Mouse (Mus musculus) Patski (cell line): ENCODE data around the gene 4931428L18Rik. TPM values are rescaled to one million over a fixed set of nuclear protein-coding genes. Genes with fewer than 3 reads are reported as not detected.

Source experiments
- ATAC-seq: fragments of 100-300 bp; one replicate; pipeline ENCODE4 v1.8.0; 2021
- CTCF ChIA-PET: fragments of 350-600 bp; sonication (Branson Sonifier 250); formaldehyde crosslinking; loops from one replicate; lab custom pipeline; 2022; ENCODE audit warnings: inconsistent platforms; lab: Charles Lee
- POLR2A ChIA-PET: fragments of 350-600 bp; sonication (Branson Sonifier 250); formaldehyde crosslinking; loops from one replicate; lab custom pipeline; 2022; ENCODE audit warnings: antibody characterized with exemption, inconsistent platforms; lab: Charles Lee
- DNase-seq: peaks from one replicate; pipeline ENCODE4 v3.0.0-alpha.2; 2011; ENCODE audit warnings: low read depth, low spot score
- H3K27me3 ChIP-seq: fragments of 371-371 bp; one replicate; pipeline ENCODE4 v1.5.1; 2021
- CTCF ChIP-seq: fragments of 100-300 bp; IDR thresholded peaks from one replicate; pipeline ENCODE4 v1.5.1; 2021
- in situ Hi-C: fragments of 300-500 bp; cut with MboI; formaldehyde crosslinking; loops from 3 replicates; pipeline ENCODE4 v1.11.1; 2018; ENCODE audit warnings: low pct_unique_long_range_greater_than_20kb, mixed read lengths
- polyA plus RNA-seq: library from polyadenylated mRNA; unstranded; gene quantifications from one replicate; pipeline ENCODE4 v1.2.3, GENCODE M21; 2021

The 4931428L18Rik gene
- polyA plus RNA-seq, 1 experiment from 2014 or later: not detected

DNA sequence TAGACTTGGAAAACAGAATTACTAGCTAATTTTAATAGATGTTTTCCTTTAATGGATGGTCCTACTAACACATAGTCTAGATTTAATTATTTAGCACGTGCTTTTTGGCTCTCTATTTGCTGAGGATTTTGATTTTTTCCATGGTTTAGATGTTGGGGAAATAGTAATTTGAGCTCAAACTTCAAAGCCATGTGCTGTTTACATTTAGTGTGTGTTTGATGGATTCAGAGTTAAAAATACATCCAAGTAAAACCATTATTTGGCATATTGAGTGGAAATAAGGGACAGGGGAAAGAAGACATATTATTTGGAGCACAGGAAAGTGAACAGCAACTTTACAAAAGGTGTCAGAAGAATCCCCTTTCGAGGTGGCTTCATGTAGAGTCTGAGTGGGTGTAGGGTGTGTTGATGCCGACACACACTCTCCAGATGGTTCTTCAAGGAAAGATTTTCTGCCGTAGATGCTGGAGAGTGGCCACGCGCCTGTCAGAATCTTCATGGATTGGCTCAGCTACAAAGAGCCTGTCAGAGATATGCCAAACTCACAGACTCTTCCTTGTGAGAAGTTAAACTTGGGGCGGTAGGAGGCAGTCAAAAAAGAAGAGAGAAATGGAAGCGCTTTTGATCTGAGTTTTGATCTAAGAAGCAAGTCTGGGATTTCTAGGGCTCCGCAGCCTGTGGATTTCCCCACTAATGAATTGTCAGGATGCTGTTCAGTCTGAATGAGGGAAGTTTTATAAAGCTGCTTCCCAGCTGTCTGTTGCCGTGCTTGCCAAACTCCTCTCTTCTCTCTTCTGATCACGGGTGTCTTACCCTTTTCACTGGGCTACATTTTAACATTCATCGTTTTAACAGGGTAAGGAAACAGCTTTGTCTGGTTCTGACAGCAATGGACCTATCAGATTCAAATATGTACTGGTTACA lies 157.4 kb downstream of the 4931428L18Rik start:
- ATAC-seq (no peak), DNase-seq (no peak)
- H3K27me3 ChIP-seq: no peaks in the 10 kb centered on the region
- ChIA-PET CTCF (no interaction called here), POLR2A (no interaction called here)
- TF ChIP-seq CTCF: no peak
- in situ Hi-C loops: no loop called here

DNA sequence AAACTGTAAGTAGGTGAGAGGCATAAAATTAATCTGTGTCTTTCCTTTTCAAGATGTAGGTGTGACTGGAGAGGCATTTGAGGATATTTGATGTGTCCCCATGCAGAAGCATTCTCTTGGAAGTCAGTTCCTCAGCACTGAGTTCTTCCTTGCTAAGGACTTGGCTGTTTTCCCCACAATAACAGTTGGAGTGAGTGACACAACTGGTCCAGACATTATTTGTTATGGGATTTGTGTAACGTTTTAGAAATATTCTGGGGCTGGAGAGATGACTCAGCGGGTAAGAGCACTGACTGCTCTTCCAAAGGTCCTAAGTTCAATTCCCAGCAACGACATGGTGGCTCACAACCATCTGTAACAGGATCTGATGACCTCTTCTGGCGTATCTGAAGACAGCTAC lies 162.7 kb downstream of the 4931428L18Rik start:
- no peak for TF ChIP-seq CTCF
- in situ Hi-C loops: no loop called here

DNA sequence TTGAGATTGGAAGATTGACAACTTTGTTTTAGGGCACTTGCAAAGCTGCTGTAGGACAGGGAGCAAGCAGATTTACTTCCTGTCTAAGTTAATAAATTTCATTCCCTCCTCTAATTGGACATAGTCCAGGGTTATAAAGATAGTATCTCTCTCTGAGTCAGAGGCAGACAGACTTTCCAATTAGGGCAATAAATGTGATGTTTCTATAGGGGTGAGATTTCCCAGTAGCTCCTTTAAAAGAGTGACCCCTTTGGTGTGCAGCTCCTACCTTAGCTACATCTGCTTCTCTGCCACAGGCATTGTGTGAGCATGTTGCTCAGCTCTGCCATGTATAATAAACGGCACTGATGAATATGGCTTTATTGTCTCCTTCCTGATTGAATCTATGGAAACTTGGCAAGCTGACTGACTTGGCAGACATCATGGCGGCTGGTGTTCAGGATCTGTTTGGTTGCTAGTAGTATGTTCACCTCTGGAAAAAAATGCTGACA lies 163.6 kb downstream of the 4931428L18Rik start:
- TF ChIP-seq CTCF: no peak
- in situ Hi-C loops: no loop called here
- POLR2A ChIA-PET: no interaction called here
- ATAC-seq (no peak), DNase-seq (peak; percentile 10)
- no peaks in the 10 kb centered on the region for H3K27me3 ChIP-seq
- CTCF ChIA-PET: no interaction called here

More for the DNA sequence above, 162.7 kb downstream of the 4931428L18Rik start:
- H3K27me3 ChIP-seq: no peaks in the 10 kb centered on the region
- ChIA-PET POLR2A (interaction anchor here (0.8 kb wide), 1 partner anchor 866 kb away, joined by 7 read pairs; no protein-coding TSS in a partner anchor), CTCF (no interaction called here)
- DNase-seq: no peak
- no peak for ATAC-seq

DNA sequence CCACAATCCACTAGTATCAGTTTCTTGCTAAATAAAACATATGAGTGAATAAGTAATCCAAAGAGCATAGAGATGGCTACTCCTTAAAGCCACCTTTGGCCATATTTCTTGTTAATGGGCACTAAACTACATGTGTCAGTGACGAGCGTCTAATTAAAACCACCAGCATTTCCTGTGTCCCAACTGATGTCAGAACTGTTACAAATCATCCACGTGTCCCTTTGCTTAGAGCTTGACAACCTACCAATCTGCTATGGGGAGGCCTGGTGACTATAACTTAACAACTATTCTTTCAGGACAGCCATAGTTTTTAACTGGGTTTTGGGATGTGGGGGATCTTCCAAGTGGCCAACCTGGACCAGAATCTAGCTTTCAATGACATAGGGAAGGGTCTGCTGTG lies 164.3 kb downstream of the 4931428L18Rik start:
- DNase-seq: no peak

DNA sequence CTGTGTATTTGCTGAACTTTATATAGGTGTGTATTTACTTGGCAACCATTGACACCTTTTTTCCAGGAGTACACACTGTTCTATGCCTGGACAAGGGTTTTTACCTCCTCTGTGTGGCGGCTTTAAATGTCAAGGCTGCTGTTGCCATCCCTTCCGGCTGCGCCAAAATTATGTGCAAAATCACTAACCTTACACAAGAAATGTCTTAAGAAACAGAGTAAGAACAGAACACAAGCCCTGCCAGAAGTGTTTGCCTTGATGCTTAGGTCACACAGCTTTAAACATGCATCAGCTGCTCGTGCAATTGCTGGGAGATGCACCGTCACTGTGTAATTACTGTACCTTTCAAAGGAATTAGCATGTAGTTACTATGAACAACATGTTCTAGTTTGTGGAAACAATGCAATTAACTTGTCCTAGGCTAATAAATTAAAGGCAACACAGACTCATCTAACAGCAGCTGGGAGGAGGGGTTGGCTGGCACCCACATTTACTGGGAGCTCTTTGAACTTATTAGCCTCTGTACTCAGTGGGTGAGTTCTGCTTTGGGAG lies 171.0 kb downstream of the 4931428L18Rik start:
- ChIA-PET POLR2A (no interaction called here), CTCF (no interaction called here)
- in situ Hi-C loops: no loop called here
- TF ChIP-seq CTCF: no peak
- DNase-seq: no peak
- no peaks in the 10 kb centered on the region for H3K27me3 ChIP-seq
- no peak for ATAC-seq

More for the DNA sequence above, 164.3 kb downstream of the 4931428L18Rik start:
- no peaks in the 10 kb centered on the region for H3K27me3 ChIP-seq
- ChIA-PET CTCF (no interaction called here), POLR2A (no interaction called here)
- no peak for ATAC-seq
- in situ Hi-C loops: no loop called here
- TF ChIP-seq CTCF: no peak

DNA sequence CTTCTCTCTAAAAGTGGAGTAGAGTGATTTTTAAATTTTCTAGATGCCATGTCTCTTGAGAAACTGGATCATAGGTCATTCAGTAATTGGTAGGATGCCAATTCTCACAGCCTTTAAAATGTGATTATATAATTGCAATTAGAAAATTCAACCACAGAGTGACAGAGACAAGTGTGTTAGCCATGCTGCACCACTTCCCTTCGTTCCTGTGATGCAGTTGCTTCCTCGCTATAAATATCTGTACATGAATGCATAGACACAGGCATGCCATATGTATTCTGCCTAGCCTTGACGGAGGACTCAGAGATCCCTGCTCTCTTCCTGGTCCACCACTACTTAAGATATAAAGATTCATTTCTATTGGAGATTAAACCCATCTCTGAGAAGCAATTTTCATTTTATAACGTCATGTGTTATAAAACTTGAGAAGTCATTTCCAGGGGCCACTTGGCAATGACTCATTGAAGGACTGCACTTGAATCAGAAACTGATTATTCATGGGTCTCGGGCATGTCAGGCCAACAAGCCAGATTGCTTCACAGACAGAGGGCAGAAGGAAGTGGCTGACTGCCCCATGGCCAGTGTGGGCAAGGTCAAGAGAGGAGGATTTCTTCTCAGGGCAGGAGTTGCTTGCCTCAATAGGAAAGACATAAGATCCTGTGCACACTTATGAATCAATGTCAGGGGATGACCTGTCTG lies 172.4 kb downstream of the 4931428L18Rik start:
- no peak for TF ChIP-seq CTCF
- CTCF ChIA-PET: no interaction called here
- in situ Hi-C loops: no loop called here
- no peaks in the 10 kb centered on the region for H3K27me3 ChIP-seq
- DNase-seq (no peak), ATAC-seq (no peak)
- POLR2A ChIA-PET: no interaction called here

DNA sequence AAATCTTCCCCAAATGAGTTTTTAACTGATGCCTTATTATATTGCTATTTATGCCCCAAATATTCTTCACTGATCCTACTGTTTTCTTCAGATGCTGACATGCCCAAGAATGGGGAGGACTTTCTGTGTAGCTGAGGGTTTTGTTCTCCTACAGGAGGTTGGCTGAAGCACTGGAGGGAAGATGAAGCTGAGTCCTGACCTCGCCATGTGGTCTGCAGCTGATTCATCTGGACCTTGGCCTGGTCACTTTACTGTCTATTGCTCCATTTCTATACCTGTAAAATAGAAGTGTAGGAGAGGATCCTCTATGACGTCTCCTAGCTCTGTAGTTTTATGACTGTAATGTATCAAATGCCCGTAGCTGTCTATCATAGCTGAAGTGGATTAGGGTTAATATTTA lies 179.3 kb downstream of the 4931428L18Rik start:
- no peaks in the 10 kb centered on the region for H3K27me3 ChIP-seq
- no peak for TF ChIP-seq CTCF
- CTCF ChIA-PET: no interaction called here
- DNase-seq (no peak), ATAC-seq (no peak)
- POLR2A ChIA-PET: no interaction called here
- in situ Hi-C loops: no loop called here

DNA sequence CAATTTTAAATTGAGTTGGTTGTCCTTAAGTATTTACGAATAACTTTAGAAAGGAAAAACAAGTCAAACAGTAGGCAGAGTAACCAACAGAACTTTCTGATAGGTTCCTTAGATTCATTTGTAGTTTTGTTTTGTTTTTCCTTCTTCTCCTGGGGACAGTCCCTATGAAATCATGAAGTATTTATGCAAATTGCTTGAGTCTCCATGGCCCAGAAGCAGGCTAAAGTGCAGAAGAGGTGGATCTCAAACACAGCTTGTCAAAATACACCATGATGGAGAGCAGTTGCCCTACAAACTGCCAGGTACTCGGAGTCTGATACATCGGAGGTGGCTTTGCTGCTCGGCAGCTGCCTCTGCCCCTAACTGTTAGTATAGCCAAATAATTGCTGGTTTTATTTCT lies 179.7 kb downstream of the 4931428L18Rik start:
- H3K27me3 ChIP-seq: no peaks in the 10 kb centered on the region
- CTCF ChIA-PET: no interaction called here
- no peak for ATAC-seq
- POLR2A ChIA-PET: interaction anchor here (0.6 kb wide), 1 partner anchor 134 kb away, joined by 3 read pairs; no protein-coding TSS in a partner anchor
- TF ChIP-seq CTCF: no peak
- in situ Hi-C loops: no loop called here
- DNase-seq: no peak

DNA sequence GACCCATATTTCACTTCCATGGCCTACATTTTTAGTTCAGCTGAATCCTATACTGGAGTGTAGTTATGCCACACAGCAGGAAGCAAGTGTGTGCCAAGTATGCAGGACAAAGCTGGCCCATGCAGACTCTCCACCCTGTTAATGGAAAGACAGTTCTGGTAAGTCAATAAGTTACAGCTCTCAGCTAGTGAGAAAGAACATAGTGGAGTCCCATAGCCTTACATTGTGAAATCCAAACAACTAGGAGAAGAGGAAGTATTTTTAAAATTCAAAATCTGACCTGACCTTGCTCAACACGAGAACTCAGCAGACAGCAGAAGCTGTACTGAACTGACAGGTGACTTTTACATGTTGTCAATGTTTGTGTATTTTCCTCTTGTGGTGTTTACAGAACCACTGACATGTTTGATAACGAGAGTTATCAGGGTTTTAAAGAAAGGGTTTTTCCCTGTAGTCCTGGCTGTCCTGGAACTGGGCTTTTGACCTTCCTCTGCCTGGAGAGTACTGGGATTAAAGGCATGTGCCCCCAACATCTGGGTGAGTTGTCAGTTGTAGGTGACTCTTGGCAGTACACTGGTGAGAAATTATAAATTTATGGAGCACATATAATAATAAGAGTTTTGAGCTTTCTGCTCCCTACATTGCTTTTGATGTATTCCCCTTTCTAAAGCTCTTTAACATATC lies 188.5 kb downstream of the 4931428L18Rik start:
- peak; percentile 54 for ATAC-seq
- DNase-seq: no peak
- H3K27me3 ChIP-seq: no peaks in the 10 kb centered on the region
- no peak for TF ChIP-seq CTCF
- in situ Hi-C loops: no loop called here
- ChIA-PET CTCF (interaction anchor here (1.0 to 1.9 kb wide), 2 partner anchors 15 to 93 kb away, joined by 3 to 6 read pairs; no protein-coding TSS in a partner anchor), POLR2A (no interaction called here)

DNA sequence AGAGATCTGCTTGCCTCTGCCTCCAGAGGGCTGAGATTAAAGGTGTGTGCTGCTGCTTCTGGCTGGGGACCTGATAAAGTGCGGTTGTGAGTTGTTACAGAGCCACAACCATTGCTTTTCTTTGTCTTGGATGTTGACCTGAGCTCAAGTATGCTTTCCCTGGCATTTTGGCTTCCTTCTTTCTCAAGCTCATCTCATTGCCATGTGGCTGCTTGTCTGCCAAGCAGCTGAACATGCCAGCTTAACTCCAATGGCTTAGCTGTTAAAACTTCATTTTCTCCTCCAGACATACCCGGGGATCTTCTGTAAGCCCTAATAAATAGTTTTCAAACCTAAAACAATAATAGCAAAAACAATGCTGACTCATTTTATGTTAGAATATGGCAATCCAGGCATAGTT lies 190.1 kb downstream of the 4931428L18Rik start:
- in situ Hi-C loops: no loop called here
- POLR2A ChIA-PET: no interaction called here
- no peaks in the 10 kb centered on the region for H3K27me3 ChIP-seq
- no peak for TF ChIP-seq CTCF
- ATAC-seq: no peak
- DNase-seq: no peak
- CTCF ChIA-PET: no interaction called here
